Mouse (Mus musculus) Patski (cell line): ENCODE results near the gene Sema6b. TPM values are rescaled to one million over a fixed set of nuclear protein-coding genes. Genes with fewer than 3 reads are reported as not detected.

Experiments used
- ATAC-seq: fragments of 100-300 bp; one replicate; pipeline ENCODE4 v1.8.0; 2021
- CTCF ChIA-PET: fragments of 350-600 bp; sonication (Branson Sonifier 250); formaldehyde crosslinking; loops from one replicate; lab custom pipeline; 2022; ENCODE audit warnings: inconsistent platforms; lab: Charles Lee
- POLR2A ChIA-PET: fragments of 350-600 bp; sonication (Branson Sonifier 250); formaldehyde crosslinking; loops from one replicate; lab custom pipeline; 2022; ENCODE audit warnings: antibody characterized with exemption, inconsistent platforms; lab: Charles Lee
- DNase-seq: peaks from one replicate; pipeline ENCODE4 v3.0.0-alpha.2; 2011; ENCODE audit warnings: low read depth, low spot score
- H3K27me3 ChIP-seq: fragments of 371-371 bp; one replicate; pipeline ENCODE4 v1.5.1; 2021
- CTCF ChIP-seq: fragments of 100-300 bp; IDR thresholded peaks from one replicate; pipeline ENCODE4 v1.5.1; 2021
- in situ Hi-C: fragments of 300-500 bp; cut with MboI; formaldehyde crosslinking; loops from 3 replicates; pipeline ENCODE4 v1.11.1; 2018; ENCODE audit warnings: low pct_unique_long_range_greater_than_20kb, mixed read lengths
- polyA plus RNA-seq: library from polyadenylated mRNA; unstranded; gene quantifications from one replicate; pipeline ENCODE4 v1.2.3, GENCODE M21; 2021

The Sema6b gene
- polyA plus RNA-seq, 1 experiment from 2014 or later: 2.0 TPM

- ChIA-PET CTCF (interaction anchor here (0.7 to 1.0 kb wide), 2 partner anchors 10 to 13 kb away, joined by 3 read pairs; no protein-coding TSS in a partner anchor), POLR2A (no interaction called here)
- DNase-seq: no peak
- no peaks in the 10 kb centered on the region for H3K27me3 ChIP-seq
- TF ChIP-seq CTCF: no peak
- in situ Hi-C loops: no loop called here
- ATAC-seq: no peak
Measured at GRCm38 (mm10) chr17:56169830-56170229, 29.7 kb upstream of the Sema6b start.

GRCm38 (mm10) chr17:56165671-56166070 is 25.5 kb upstream of the Sema6b start:
- ChIA-PET CTCF (no interaction called here), POLR2A (no interaction called here)
- in situ Hi-C loops: no loop called here
- no peaks in the 10 kb centered on the region for H3K27me3 ChIP-seq
- no peak for TF ChIP-seq CTCF
- no peak for DNase-seq
- ATAC-seq: no peak

- ATAC-seq (no peak), DNase-seq (no peak)
- no peaks in the 10 kb centered on the region for H3K27me3 ChIP-seq
- CTCF ChIA-PET: no interaction called here
- POLR2A ChIA-PET: interaction anchor here (1.1 kb wide), 1 partner anchor 12 kb away, joined by 3 read pairs; no protein-coding TSS in a partner anchor
- in situ Hi-C loops: loop anchor here (5.0 kb wide), 1 partner anchor 37 kb away; no protein-coding TSS in a partner anchor
- TF ChIP-seq CTCF: no peak
Measured at GRCm38 (mm10) chr17:56164510-56164909, 24.4 kb upstream of the Sema6b start.

- CTCF ChIA-PET: no interaction called here
- H3K27me3 ChIP-seq: no peaks in the 10 kb centered on the region
- in situ Hi-C loops: loop anchor here (5.0 kb wide), 1 partner anchor 36 kb away; no protein-coding TSS in a partner anchor
- POLR2A ChIA-PET: interaction anchor here (1.1 kb wide), 1 partner anchor 13 kb away, joined by 3 read pairs; no protein-coding TSS in a partner anchor
- no peak for TF ChIP-seq CTCF
- ATAC-seq (no peak), DNase-seq (no peak)
Measured at GRCm38 (mm10) chr17:56163523-56164102, 23.5 kb upstream of the Sema6b start.

GRCm38 (mm10) chr17:56162231-56162774 is 22.2 kb upstream of the Sema6b start, which contains the start of gene Tnfaip8l1:
Gene Tnfaip8l1 (plus strand): TSS chr17:56162477.
- peaks cover 13% of the 10 kb centered on the region for H3K27me3 ChIP-seq
- in situ Hi-C loops: loop anchor here (5.0 kb wide), 1 partner anchor 35 kb away; no protein-coding TSS in a partner anchor
- POLR2A ChIA-PET: no interaction called here
- CTCF ChIA-PET: no interaction called here
- no peak for TF ChIP-seq CTCF
- DNase-seq (peak; percentile 49), ATAC-seq (peak; percentile 98)

GRCm38 (mm10) chr17:56159729-56160128 is 19.6 kb upstream of the Sema6b start:
- TF ChIP-seq CTCF: no peak
- no peak for ATAC-seq
- peaks cover 22% of the 10 kb centered on the region for H3K27me3 ChIP-seq
- in situ Hi-C loops: loop anchor here (5.0 kb wide), 1 partner anchor 32 kb away; no protein-coding TSS in a partner anchor
- DNase-seq: no peak
- CTCF ChIA-PET: interaction anchor here (0.8 to 1.7 kb wide), 13 partner anchors 10 to 96 kb away, joined by 3 to 12 read pairs (median 4); partner anchors contain the start of gene Lrg1
- POLR2A ChIA-PET: no interaction called here

GRCm38 (mm10) chr17:56153643-56154042 is 13.5 kb upstream of the Sema6b start:
- ATAC-seq: peak; percentile 68
- POLR2A ChIA-PET: no interaction called here

GRCm38 (mm10) chr17:56149897-56150296 is 9.8 kb upstream of the Sema6b start:
- no peak for TF ChIP-seq CTCF
- DNase-seq (no peak), ATAC-seq (no peak)
- POLR2A ChIA-PET: no interaction called here
- in situ Hi-C loops: no loop called here
- CTCF ChIA-PET: interaction anchor here (1.0 to 1.4 kb wide), 4 partner anchors 10 to 19 kb away, joined by 3 to 5 read pairs (median 4); no protein-coding TSS in a partner anchor
- H3K27me3 ChIP-seq: peaks cover 67% of the 10 kb centered on the region

More at GRCm38 (mm10) chr17:56153643-56154042, 13.5 kb upstream of the Sema6b start:
- TF ChIP-seq CTCF: no peak
- DNase-seq: peak; percentile 27
- H3K27me3 ChIP-seq: peaks cover 58% of the 10 kb centered on the region
- CTCF ChIA-PET: interaction anchor here (1.0 kb wide), 1 partner anchor 53 kb away, joined by 3 read pairs; no protein-coding TSS in a partner anchor
- in situ Hi-C loops: no loop called here

- H3K27me3 ChIP-seq: peaks cover 75% of the 10 kb centered on the region
- ChIA-PET POLR2A (no interaction called here), CTCF (interaction anchor here (1.4 kb wide), 3 partner anchors 11 to 18 kb away, joined by 3 to 5 read pairs (median 4); no protein-coding TSS in a partner anchor)
- ATAC-seq (no peak), DNase-seq (no peak)
- no peak for TF ChIP-seq CTCF
- in situ Hi-C loops: no loop called here
Measured at GRCm38 (mm10) chr17:56148790-56149618, 8.9 kb upstream of the Sema6b start.

- no peak for TF ChIP-seq CTCF
- POLR2A ChIA-PET: no interaction called here
- ATAC-seq (no peak), DNase-seq (no peak)
- in situ Hi-C loops: no loop called here
- CTCF ChIA-PET: no interaction called here
- peaks cover 82% of the 10 kb centered on the region for H3K27me3 ChIP-seq
Measured at GRCm38 (mm10) chr17:56148280-56148679, 8.1 kb upstream of the Sema6b start.
